8 mouse cellular contexts compared by ENCODE assay signal in genomic region chr5:75155281-75155680, GRCm38 (mm10). TPM values are rescaled to one million over a fixed set of nuclear protein-coding genes. Genes with fewer than 3 reads are reported as not detected.
DNase-seq lines count a peak whose midpoint lies in the region; ATAC-seq and TF ChIP-seq lines count a peak whose summit lies in the region.

No protein-coding gene starts in this region.

- H3K9me3 ChIP-seq in heart, embryonic 15.5 days (replicated peaks), result no peaks in the 10 kb centered on the region
- no peaks in the 10 kb centered on the region for H3K9me3 ChIP-seq in ES-Bruce4 (replicated peaks; ENCODE audit: control insufficient read depth, insufficient read depth, low read length, poor library complexity, severe bottlenecking)
- H3K9me3 ChIP-seq in hindbrain, embryonic 11.5 days (ENCODE audit: control insufficient read depth, low read length), result no peaks in the 10 kb centered on the region
- no peaks in the 10 kb centered on the region for H3K9me3 ChIP-seq in midbrain, embryonic 10.5 days (replicated peaks)

- peaks cover 46% of the 10 kb centered on the region for H3K4me1 ChIP-seq in heart, embryonic 15.5 days (replicated peaks)
- no peaks in the 10 kb centered on the region for H3K4me1 ChIP-seq in ES-Bruce4 (ENCODE audit: control insufficient read depth, insufficient read depth, low read length)
- peaks cover 3% of the 10 kb centered on the region; the same call in 1 of the 2 replicates for H3K4me1 ChIP-seq in hindbrain, embryonic 11.5 days (replicated peaks; ENCODE audit: control insufficient read depth, insufficient read depth, low read length)
- peaks cover 62% of the 10 kb centered on the region for H3K4me1 ChIP-seq in midbrain, embryonic 10.5 days

- no peak for TF ChIP-seq CTCF in ES-Bruce4 (IDR thresholded peaks at IDR 0.05; ENCODE audit: low read depth, low read length)

- DNase-seq in heart, postnatal 4 days, result no peak
- DNase-seq in hindbrain, embryonic 11.5 days (ENCODE audit: low spot score), result no peak
- DNase-seq in midbrain, embryonic 10.5 days (ENCODE audit: low spot score), result no peak
- no peak for DNase-seq in left cerebral cortex, postnatal 4 days
- DNase-seq in cerebellum, postnatal 25 days, result no peak

- H3K36me3 ChIP-seq in heart, embryonic 15.5 days, result no peaks in the 10 kb centered on the region
- H3K36me3 ChIP-seq in ES-Bruce4 (ENCODE audit: control insufficient read depth, insufficient read depth, low read length, poor library complexity, severe bottlenecking), result no peaks in the 10 kb centered on the region
- no peaks in the 10 kb centered on the region for H3K36me3 ChIP-seq in hindbrain, embryonic 11.5 days (ENCODE audit: control insufficient read depth, insufficient read depth, low read length)
- no peaks in the 10 kb centered on the region for H3K36me3 ChIP-seq in midbrain, embryonic 10.5 days

- H3K27me3 ChIP-seq in heart, embryonic 15.5 days, result peaks cover 46% of the 10 kb centered on the region
- H3K27me3 ChIP-seq in ES-Bruce4 (ENCODE audit: control insufficient read depth, insufficient read depth, low read length, poor library complexity, severe bottlenecking), result peaks cover 24% of the 10 kb centered on the region
- peaks cover 33% of the 10 kb centered on the region for H3K27me3 ChIP-seq in hindbrain, embryonic 11.5 days (ENCODE audit: control insufficient read depth, insufficient read depth, low read length)
- H3K27me3 ChIP-seq in midbrain, embryonic 10.5 days (ENCODE audit: low read depth, poor library complexity, severe bottlenecking), result peaks cover 88% of the 10 kb centered on the region

- H3K4me3 ChIP-seq in heart, embryonic 15.5 days, result peak overlapping the region; percentile 55
- H3K4me3 ChIP-seq in ES-Bruce4 (ENCODE audit: low read depth, low read length), result peak overlapping the region; percentile 48
- H3K4me3 ChIP-seq in hindbrain, embryonic 11.5 days (ENCODE audit: low read depth, low read length), result peak overlapping the region; percentile 45
- H3K4me3 ChIP-seq in midbrain, embryonic 10.5 days, result peak overlapping the region; percentile 57

- peak overlapping the region; percentile 60 for H3K9ac ChIP-seq in heart, embryonic 15.5 days
- no peak overlapping the region for H3K9ac ChIP-seq in ES-Bruce4 (ENCODE audit: low read depth, poor library complexity, severe bottlenecking)
- H3K9ac ChIP-seq in hindbrain, embryonic 11.5 days (ENCODE audit: low read depth, low read length), result peak overlapping the region; percentile 41; the same call in 1 of the 2 replicates

- intact Hi-C loops in left cerebral cortex, postnatal 4 days (cut with DNase I), result loop anchor here (5.0 kb wide), 1 partner anchor 1468 kb away; no protein-coding TSS in a partner anchor

- no peak for ATAC-seq in heart, embryonic 15.5 days (replicated peaks; ENCODE audit: insufficient number of reproducible peaks, insufficient read depth, low FRiP score, low read depth)
- ATAC-seq in hindbrain, embryonic 11.5 days (ENCODE audit: low FRiP score), result no peak
- ATAC-seq in erythroid progenitor cell, adult 5-6 weeks (replicated peaks; ENCODE audit: low FRiP score, poor library complexity, severe bottlenecking), result no peak

- peak overlapping the region; percentile 92 for H3K4me2 ChIP-seq in heart, embryonic 15.5 days
- H3K4me2 ChIP-seq in hindbrain, embryonic 11.5 days (replicated peaks; ENCODE audit: low read depth, low read length), result peak overlapping the region; percentile 86

- no peak for TF ChIP-seq EP300 in ES-Bruce4 (IDR thresholded peaks at IDR 0.05; ENCODE audit: insufficient read depth, low read depth, low read length)

- peak overlapping the region; percentile 72 for H3K27ac ChIP-seq in heart, embryonic 15.5 days
- H3K27ac ChIP-seq in ES-Bruce4 (ENCODE audit: insufficient read depth, low read length), result no peak overlapping the region
- no peak overlapping the region for H3K27ac ChIP-seq in hindbrain, embryonic 11.5 days (ENCODE audit: low read depth, low read length)
- H3K27ac ChIP-seq in midbrain, embryonic 10.5 days (replicated peaks), result no peak overlapping the region

- WGBS in heart, embryonic 15.5 days, result under 1% methylated on average over 8 of the region's 9 CpGs
- 2% methylated on average over 7 of the region's 9 CpGs for WGBS in hindbrain, embryonic 11.5 days
- WGBS in midbrain, embryonic 10.5 days, result 0% methylated on average over 8 of the region's 9 CpGs

- TF ChIP-seq POLR2A in ES-Bruce4 (IDR thresholded peaks at IDR 0.05; ENCODE audit: insufficient read depth, low read length), result no peak

RNA-seq across cellular contexts. Expression of gene Pdgfra, which starts 3.2 kb away (rescaled TPM):
- 14.7 and 19.0 TPM in 2 replicates for polyA plus RNA-seq in heart, embryonic 15.5 days (2015; fragmentation: Nextera tagmentation; extraction: Ambion mirVana)
- 10 to 100 TPM; 34.4 to 39.0 TPM for total RNA-seq in heart, postnatal 4 days (2021)
- polyA plus RNA-seq in ES-Bruce4 (2011; ENCODE audit: insufficient read depth, insufficient read length, low read depth, missing spikeins), result 2.1 and 2.7 TPM in 2 replicates
- polyA plus RNA-seq in hindbrain, embryonic 11.5 days (2014; fragmentation: Nextera tagmentation; extraction: Ambion mirVana), result 26.5 and 29.3 TPM in 2 replicates
- 15.6 and 19.5 TPM in 2 replicates for polyA plus RNA-seq in midbrain, embryonic 10.5 days (2016; fragmentation: Nextera tagmentation; extraction: Ambion mirVana)
- total RNA-seq in left cerebral cortex, postnatal 4 days (2021), result 10 to 100 TPM; 61.5 to 68.4 TPM
- 0.42 TPM in 1 of 2 replicates, not detected in the other for total RNA-seq in erythroid progenitor cell, adult 5-6 weeks (2015; ENCODE audit: low replicate concordance)
- 0.26 TPM in 1 of 2 replicates, not detected in the other for total RNA-seq in erythroid progenitor cell, adult 5-6 weeks (2017; ENCODE audit: low replicate concordance)
